Mouse (Mus musculus) megakaryocyte, embryonic 14.5 days (primary cell): ENCODE results near the gene Col4a1.

ENCODE experiments used
- FLI1 ChIP-seq: IDR thresholded peaks from 2 replicates; pipeline ENCODE4 v1.6.1; 2012; ENCODE audit warnings: low read length, inconsistent platforms, mixed read lengths
- GATA1 ChIP-seq: IDR thresholded peaks from 3 replicates; pipeline ENCODE4 v1.6.1; 2012; ENCODE audit warnings: mixed read lengths, low read length, inconsistent platforms, borderline replicate concordance

DNA sequence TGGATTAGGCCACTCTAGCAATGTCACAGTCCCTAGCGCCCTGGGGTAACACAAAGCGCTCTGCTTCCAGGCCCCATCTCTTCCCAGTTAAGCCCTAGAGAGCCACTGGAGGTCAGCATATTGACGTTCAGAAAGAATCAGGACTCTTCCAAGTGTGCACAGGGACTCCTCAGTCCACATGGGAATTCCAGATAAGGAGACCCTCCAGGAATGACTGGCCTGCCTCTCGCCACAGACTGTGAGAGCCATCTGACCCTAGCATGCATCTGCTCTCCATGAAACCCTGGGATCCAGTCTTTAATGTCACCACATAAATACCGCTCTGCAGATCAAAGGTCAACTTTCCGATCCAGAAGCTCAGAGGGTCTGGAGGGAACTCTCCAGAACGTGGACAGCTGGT, 88.4 kb downstream of the Col4a1 start:
- TF ChIP-seq FLI1 (no peak), GATA1 (no peak)
